Mouse (Mus musculus) neutrophil, adult 65 days (primary cell): Measurements from ENCODE around the gene Fcrl5. TPM values are rescaled to one million over a fixed set of nuclear protein-coding genes. Genes with fewer than 3 reads are reported as not detected.

ENCODE experiments used
- total RNA-seq: library from RNA; stranded (reverse); gene quantifications from 2 replicates; pipeline ENCODE4 v1.2.4, GENCODE M21; 2023

Fcrl5 gene
- total RNA-seq = not detected in 2 replicates

DNA sequence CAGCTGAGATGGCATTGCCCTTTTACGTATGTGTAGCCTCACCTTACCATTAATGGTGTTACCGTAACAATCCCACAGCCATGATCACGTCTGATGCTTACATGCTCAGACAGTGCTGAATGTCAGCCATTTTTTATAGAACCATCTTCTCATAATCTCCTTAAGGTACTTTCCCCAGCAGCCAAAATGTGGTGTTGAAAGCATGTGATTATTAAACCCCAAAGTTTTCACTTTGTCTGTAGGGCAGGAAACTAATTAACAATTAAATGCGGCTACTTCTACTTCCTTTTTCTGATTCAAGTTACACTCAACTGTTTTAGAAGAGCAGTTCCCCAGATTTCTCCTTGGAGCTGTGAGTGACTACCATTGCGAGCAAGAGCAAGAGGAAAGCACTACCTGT lies at the start of gene Fcrl5:
TSS of gene Fcrl5 (plus strand) at position 295 of the 400 bp plus-strand sequence.

DNA sequence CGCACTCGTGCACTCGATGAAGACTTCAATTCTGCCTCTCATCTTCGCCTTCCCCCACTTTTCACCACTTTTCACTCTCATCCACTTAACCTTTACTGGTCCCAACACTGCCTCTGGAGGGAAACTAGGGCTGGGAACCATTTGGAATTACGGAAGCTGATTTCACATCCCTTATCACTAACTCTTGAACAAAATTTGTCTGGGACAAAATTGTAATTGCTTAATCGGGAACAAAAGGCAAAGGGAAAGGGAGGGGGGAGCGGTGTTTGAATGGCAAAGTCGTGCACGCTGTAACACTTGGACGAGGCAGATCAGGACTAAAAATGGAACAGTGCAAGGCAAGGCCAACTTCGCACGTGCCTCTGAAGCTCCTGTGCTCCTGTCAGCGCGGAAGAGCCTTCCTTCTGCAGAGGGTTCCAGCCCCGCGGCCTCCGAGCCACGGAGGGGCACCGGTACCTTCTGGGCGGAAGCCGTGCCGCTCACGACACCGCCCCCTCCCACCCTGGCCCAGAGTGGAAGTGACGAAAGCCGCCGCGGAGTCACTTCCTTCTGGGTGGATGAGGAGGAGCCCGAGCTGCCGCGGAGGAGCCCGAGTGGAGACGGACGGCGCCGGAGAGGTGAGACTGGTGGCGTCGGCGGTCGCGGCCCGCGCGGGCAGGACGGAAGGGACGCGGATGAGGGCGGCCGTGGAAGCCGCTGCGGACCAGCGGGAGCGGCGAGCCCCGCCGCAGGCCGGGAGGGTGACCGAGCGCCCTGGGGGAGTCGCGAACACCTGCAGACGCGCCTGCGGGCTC lies 89.7 kb downstream of the Fcrl5 start, which contains the start of gene Etv3:
TSS of gene Etv3 (plus strand) at position 365 of the 794 bp plus-strand sequence.

Other genes with a start within 250 kb of the Fcrl5 start
- 0.84 TPM in 1 of 2 replicates, not detected in the other for gene Fcrls, start 172.0 kb upstream of the Fcrl5 start, total RNA-seq
- not detected in 2 replicates for gene Cd5l, start 77.9 kb upstream of the Fcrl5 start, total RNA-seq
- 24.5 and 26.2 TPM in 2 replicates for gene Fcrl1, start 59.4 kb upstream of the Fcrl5 start, total RNA-seq
- 21.7 and 27.3 TPM in 2 replicates for gene Etv3, start 89.6 kb downstream of the Fcrl5 start, total RNA-seq
- gene Arhgef11, start 181.8 kb downstream of the Fcrl5 start, total RNA-seq = 23.5 and 27.2 TPM in 2 replicates